Mouse (Mus musculus): ENCODE data around the gene Tmem165. TPM values are rescaled to one million over a fixed set of nuclear protein-coding genes. Genes with fewer than 3 reads are reported as not detected.

Gene Tmem165
- 15.1 and 17.8 TPM in 2 replicates for polyA plus RNA-seq (2012; ENCODE audit: insufficient read depth, insufficient read length, missing spikeins)

GRCm38 (mm10) chr5:76183750-76184261, at the start of gene Tmem165:
Gene Tmem165 (plus strand): TSS chr5:76183880.
- Histone ChIP-seq H3K4me1 (ENCODE audit: control insufficient read depth, insufficient read depth, insufficient read length, low read length) (no peaks in the 10 kb centered on the region), H3K4me3 (ENCODE audit: insufficient read depth, low read depth, low read length) (peak within 1 kb of the TSS; percentile 86), H3K27ac (replicated peaks; ENCODE audit: low read depth, low read length) (peak within 1 kb of the TSS; percentile 21)

GRCm38 (mm10) chr5:76135644-76136043, 48.0 kb upstream of the Tmem165 start:
- Histone ChIP-seq H3K4me3 (ENCODE audit: insufficient read depth, low read depth, low read length) (no peak overlapping the region), H3K27ac (replicated peaks; ENCODE audit: low read depth, low read length) (no peak overlapping the region), H3K4me1 (ENCODE audit: control insufficient read depth, insufficient read depth, insufficient read length, low read length) (peaks cover 2% of the 10 kb centered on the region; the same call in 1 of the 2 replicates)

- no peak overlapping the region for H3K27ac ChIP-seq (replicated peaks; ENCODE audit: low read depth, low read length)
- peaks cover 2% of the 10 kb centered on the region; the same call in 1 of the 2 replicates for H3K4me1 ChIP-seq (ENCODE audit: control insufficient read depth, insufficient read depth, insufficient read length, low read length)
- no peak overlapping the region for H3K4me3 ChIP-seq (ENCODE audit: insufficient read depth, low read depth, low read length)
These were observed 47.4 kb upstream of the Tmem165 start for GRCm38 (mm10) chr5:76136271-76136670.

GRCm38 (mm10) chr5:76137586-76137985, 46.1 kb upstream of the Tmem165 start:
- no peak overlapping the region for H3K4me3 ChIP-seq (ENCODE audit: insufficient read depth, low read depth, low read length)
- H3K4me1 ChIP-seq (ENCODE audit: control insufficient read depth, insufficient read depth, insufficient read length, low read length), result peaks cover 2% of the 10 kb centered on the region; the same call in 1 of the 2 replicates

GRCm38 (mm10) chr5:76138071-76138470, 45.6 kb upstream of the Tmem165 start:
- no peak overlapping the region for H3K27ac ChIP-seq (replicated peaks; ENCODE audit: low read depth, low read length)
- H3K4me1 ChIP-seq (ENCODE audit: control insufficient read depth, insufficient read depth, insufficient read length, low read length), result peaks cover 2% of the 10 kb centered on the region; the same call in 1 of the 2 replicates
- H3K4me3 ChIP-seq (ENCODE audit: insufficient read depth, low read depth, low read length), result no peak overlapping the region

More at GRCm38 (mm10) chr5:76137586-76137985, 46.1 kb upstream of the Tmem165 start:
- no peak overlapping the region for H3K27ac ChIP-seq (replicated peaks; ENCODE audit: low read depth, low read length)

- H3K4me3 ChIP-seq (ENCODE audit: insufficient read depth, low read depth, low read length), result no peak overlapping the region
- H3K4me1 ChIP-seq (ENCODE audit: control insufficient read depth, insufficient read depth, insufficient read length, low read length), result peaks cover 2% of the 10 kb centered on the region; the same call in 1 of the 2 replicates
- no peak overlapping the region for H3K27ac ChIP-seq (replicated peaks; ENCODE audit: low read depth, low read length)
These were observed 45.2 kb upstream of the Tmem165 start for GRCm38 (mm10) chr5:76138512-76138911.

GRCm38 (mm10) chr5:76139171-76139671, 44.5 kb upstream of the Tmem165 start:
- H3K27ac ChIP-seq (replicated peaks; ENCODE audit: low read depth, low read length), result no peak overlapping the region

GRCm38 (mm10) chr5:76139808-76140729, 43.6 kb upstream of the Tmem165 start, which contains the start of gene Srd5a3:
Gene Srd5a3 (plus strand): TSS chr5:76140271.
- H3K27ac ChIP-seq (replicated peaks; ENCODE audit: low read depth, low read length), result peak within 1 kb of the TSS; percentile 94
- peak within 1 kb of the TSS; percentile 62 for H3K4me3 ChIP-seq (ENCODE audit: insufficient read depth, low read depth, low read length)
- H3K4me1 ChIP-seq (ENCODE audit: control insufficient read depth, insufficient read depth, insufficient read length, low read length), result peaks cover 2% of the 10 kb centered on the region; the same call in 1 of the 2 replicates

More at GRCm38 (mm10) chr5:76139171-76139671, 44.5 kb upstream of the Tmem165 start:
- Histone ChIP-seq H3K4me1 (ENCODE audit: control insufficient read depth, insufficient read depth, insufficient read length, low read length) (peaks cover 2% of the 10 kb centered on the region; the same call in 1 of the 2 replicates), H3K4me3 (ENCODE audit: insufficient read depth, low read depth, low read length) (no peak overlapping the region)

- H3K4me1 ChIP-seq (ENCODE audit: control insufficient read depth, insufficient read depth, insufficient read length, low read length), result peaks cover 2% of the 10 kb centered on the region; the same call in 1 of the 2 replicates
- H3K27ac ChIP-seq (replicated peaks; ENCODE audit: low read depth, low read length), result peak overlapping the region; percentile 94
- H3K4me3 ChIP-seq (ENCODE audit: insufficient read depth, low read depth, low read length), result peak overlapping the region; percentile 62
These were observed 43.0 kb upstream of the Tmem165 start for GRCm38 (mm10) chr5:76140730-76141066.

GRCm38 (mm10) chr5:76143356-76143755, 40.3 kb upstream of the Tmem165 start:
- Histone ChIP-seq H3K27ac (replicated peaks; ENCODE audit: low read depth, low read length) (no peak overlapping the region), H3K4me1 (ENCODE audit: control insufficient read depth, insufficient read depth, insufficient read length, low read length) (peaks cover 2% of the 10 kb centered on the region; the same call in 1 of the 2 replicates), H3K4me3 (ENCODE audit: insufficient read depth, low read depth, low read length) (no peak overlapping the region)

GRCm38 (mm10) chr5:76146401-76146800, 37.3 kb upstream of the Tmem165 start:
- Histone ChIP-seq H3K27ac (replicated peaks; ENCODE audit: low read depth, low read length) (no peak overlapping the region), H3K4me1 (ENCODE audit: control insufficient read depth, insufficient read depth, insufficient read length, low read length) (no peaks in the 10 kb centered on the region), H3K4me3 (ENCODE audit: insufficient read depth, low read depth, low read length) (no peak overlapping the region)

- no peak overlapping the region for H3K27ac ChIP-seq (replicated peaks; ENCODE audit: low read depth, low read length)
- no peak overlapping the region for H3K4me3 ChIP-seq (ENCODE audit: insufficient read depth, low read depth, low read length)
- H3K4me1 ChIP-seq (ENCODE audit: control insufficient read depth, insufficient read depth, insufficient read length, low read length), result no peaks in the 10 kb centered on the region
These were observed 34.2 kb upstream of the Tmem165 start for GRCm38 (mm10) chr5:76149436-76149835.

- Histone ChIP-seq H3K4me3 (ENCODE audit: insufficient read depth, low read depth, low read length) (no peak overlapping the region), H3K27ac (replicated peaks; ENCODE audit: low read depth, low read length) (no peak overlapping the region)
These were observed 30.7 kb upstream of the Tmem165 start for GRCm38 (mm10) chr5:76152956-76153355.

GRCm38 (mm10) chr5:76153430-76153829, 30.2 kb upstream of the Tmem165 start:
- no peaks in the 10 kb centered on the region for H3K4me1 ChIP-seq (ENCODE audit: control insufficient read depth, insufficient read depth, insufficient read length, low read length)
- no peak overlapping the region for H3K4me3 ChIP-seq (ENCODE audit: insufficient read depth, low read depth, low read length)
- no peak overlapping the region for H3K27ac ChIP-seq (replicated peaks; ENCODE audit: low read depth, low read length)

More at GRCm38 (mm10) chr5:76152956-76153355, 30.7 kb upstream of the Tmem165 start:
- H3K4me1 ChIP-seq (ENCODE audit: control insufficient read depth, insufficient read depth, insufficient read length, low read length), result no peaks in the 10 kb centered on the region
